Mouse (Mus musculus) central nervous system, embryonic 14 days (tissue): ENCODE measurements around the gene Rnf148. TPM values are rescaled to one million over a fixed set of nuclear protein-coding genes. Genes with fewer than 3 reads are reported as not detected.

Experiments
- polyA plus RNA-seq: library from polyadenylated mRNA; depleted of rRNA; stranded (reverse); fragments of >200 nt; gene quantifications from 2 replicates; pipeline ENCODE4 v1.2.3, GENCODE M21; 2012; rRNA removed

Rnf148 gene
- polyA plus RNA-seq: 0.04 TPM in 1 of 2 replicates, not detected in the other

GRCm38 (mm10) chr6:23655036-23655435 lies at the start of gene Rnf148:
Rnf148 (minus strand) TSS chr6:23655136.

GRCm38 (mm10) chr6:23650205-23650604 lies 4.7 kb downstream of the Rnf148 start, which contains the start of gene Rnf133:
Rnf133 (minus strand) TSS chr6:23650305.

Other genes starting within 250 kb of the Rnf148 start
- gene Rnf133, start 4.8 kb downstream of the Rnf148 start, polyA plus RNA-seq: 0.06 and 0.09 TPM in 2 replicates
- gene Cadps2, start 184.3 kb upstream of the Rnf148 start, polyA plus RNA-seq: 5.4 and 6.3 TPM in 2 replicates